Mouse (Mus musculus) CH12.LX (cell line): ENCODE data around the gene Cdh22.

ENCODE experiments used
- CTCF ChIP-seq, 2 experiments: IDR thresholded peaks in 1 of 2; conservative IDR thresholded peaks in 1 of 2; 2 replicates each; pipeline ENCODE4 v1.5.1; 2011 to 2012; ENCODE audit warnings: low read depth in 2 of 2, low read length in 2 of 2, improper control_type of control experiment in 1 of 2, inconsistent platforms in 1 of 2, mild to moderate bottlenecking in 1 of 2, moderate library complexity in 1 of 2
- ELF1 ChIP-seq: IDR thresholded peaks from 2 replicates; pipeline ENCODE4 v1.6.1; 2014; ENCODE audit warnings: low read depth, mild to moderate bottlenecking, inconsistent platforms, low read length, improper control_type of control experiment
- EP300 ChIP-seq: IDR thresholded peaks from 2 replicates; pipeline ENCODE4 v1.6.1; 2011; ENCODE audit warnings: low read length, improper control_type of control experiment
- ETS1 ChIP-seq: conservative IDR thresholded peaks from 2 replicates; pipeline ENCODE4 v1.6.1; 2012; ENCODE audit warnings: low read depth, mild to moderate bottlenecking, inconsistent platforms, low read length, improper control_type of control experiment, moderate library complexity
- MAX ChIP-seq: IDR thresholded peaks from 2 replicates; pipeline ENCODE4 v1.6.1; 2011; ENCODE audit warnings: low read length, improper control_type of control experiment
- MEF2A ChIP-seq: IDR thresholded peaks from 2 replicates; pipeline ENCODE4 v1.6.1; 2014; ENCODE audit warnings: low read depth, mild to moderate bottlenecking, inconsistent platforms, low read length, improper control_type of control experiment, borderline replicate concordance
- POLR2A ChIP-seq: IDR thresholded peaks from 2 replicates; pipeline ENCODE4 v1.6.1; 2011; ENCODE audit warnings: low read depth, mild to moderate bottlenecking, improper control_type of control experiment, low read length
- ZKSCAN1 ChIP-seq: IDR thresholded peaks from 2 replicates; pipeline ENCODE4 v1.6.1; 2012; ENCODE audit warnings: low read depth, inconsistent platforms, low read length, improper control_type of control experiment, borderline replicate concordance

DNA sequence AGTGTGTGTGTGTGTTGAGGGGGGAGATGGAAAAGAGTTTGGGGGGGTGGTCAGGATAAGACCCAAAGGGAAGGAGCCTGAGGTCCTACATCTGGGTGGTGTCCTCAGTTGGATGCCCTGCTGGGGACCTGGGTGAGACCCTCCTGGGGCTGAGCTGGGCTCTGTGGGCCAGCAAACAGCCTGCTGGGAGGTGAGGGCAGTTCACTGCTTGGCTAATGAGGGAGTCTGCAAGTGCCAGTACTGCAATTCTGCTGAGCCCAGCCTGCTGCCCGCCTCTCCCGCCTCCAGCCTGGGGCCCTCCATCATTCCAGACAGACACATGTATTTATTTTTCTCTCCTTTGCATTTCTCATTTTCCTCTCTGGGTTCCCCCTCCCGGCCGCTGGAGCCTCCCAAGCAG is 76.3 kb downstream of the Cdh22 start:
- TF ChIP-seq POLR2A (no peak), ELF1 (no peak), EP300 (no peak), MAX (no peak), ETS1 (no peak), CTCF (conservative IDR thresholded peaks at IDR 0.05 in 1 of 2, IDR thresholded peaks at IDR 0.05 in 1 of 2; ENCODE audit: low read depth in 2 of 2, low read length in 2 of 2) (no peak), ZKSCAN1 (no peak), MEF2A (no peak)
